Mouse (Mus musculus) heart, embryonic 12.5 days (tissue): ENCODE data around the gene Hist2h3b. TPM values are rescaled to one million over a fixed set of nuclear protein-coding genes. Genes with fewer than 3 reads are reported as not detected.

Experiments used
- microRNA-seq: library from miRNA; unstranded; fragments of <30 nt; microRNA quantifications from one replicate; pipeline ENCODE4, GENCODE M21; 2017
- polyA plus RNA-seq: library from polyadenylated mRNA; unstranded; fragments of >200 nt; fragmentation: Nextera tagmentation; extraction: Ambion mirVana; gene quantifications from 2 replicates; pipeline ENCODE4 v1.2.1, GENCODE M21; 2016

The Hist2h3b gene
- polyA plus RNA-seq, 1 experiment from 2014 or later: 26.5 TPM

Small RNA genes lying within 50 kb of the gene (microRNA-seq; reads per million reads assigned to microRNA genes)
- gene Gm44492: not detected
- gene Gm47311: not detected
- gene Gm47313: not detected

Other genes with a start within 250 kb of the Hist2h3b start
- 30.0 and 32.8 TPM in 2 replicates for gene Vps45, start 210.2 kb upstream of the Hist2h3b start, polyA plus RNA-seq
- 20.7 and 22.2 TPM in 2 replicates for gene Otud7b, start 164.1 kb upstream of the Hist2h3b start, polyA plus RNA-seq
- gene Mtmr11, start 106.7 kb upstream of the Hist2h3b start, polyA plus RNA-seq: 9.0 and 10.7 TPM in 2 replicates
- gene Sf3b4, start 96.3 kb upstream of the Hist2h3b start, polyA plus RNA-seq: 107 and 108 TPM in 2 replicates
- gene Sv2a, start 87.5 kb upstream of the Hist2h3b start, polyA plus RNA-seq: 20.3 and 21.7 TPM in 2 replicates
- 44.4 and 45.6 TPM in 2 replicates for gene Bola1, start 48.9 kb upstream of the Hist2h3b start, polyA plus RNA-seq
- gene Hist2h2ab, start 48.8 kb upstream of the Hist2h3b start, polyA plus RNA-seq: not detected in 2 replicates
- gene Hist2h2ac, start 47.8 kb upstream of the Hist2h3b start, polyA plus RNA-seq: 4.4 and 5.9 TPM in 2 replicates
- gene Hist2h2be, start 47.5 kb upstream of the Hist2h3b start, polyA plus RNA-seq: 5.0 and 5.7 TPM in 2 replicates
- gene Hist2h3c2, start 29.5 kb upstream of the Hist2h3b start, polyA plus RNA-seq: 2.5 and 3.7 TPM in 2 replicates
- 38.3 and 41.2 TPM in 2 replicates for gene Hist2h2aa2, start 28.4 kb upstream of the Hist2h3b start, polyA plus RNA-seq
- 6.2 and 12.7 TPM in 2 replicates for gene Hist2h2aa1, start 23.2 kb upstream of the Hist2h3b start, polyA plus RNA-seq
- 0.64 and 1.4 TPM in 2 replicates for gene Hist2h3c1, start 22.0 kb upstream of the Hist2h3b start, polyA plus RNA-seq
- 3.2 and 3.7 TPM in 2 replicates for gene Hist2h4, start 5.3 kb upstream of the Hist2h3b start, polyA plus RNA-seq
- gene Hist2h2bb, start 1.1 kb downstream of the Hist2h3b start, polyA plus RNA-seq: 4.0 and 6.5 TPM in 2 replicates
- 0.71 and 0.82 TPM in 2 replicates for gene Fcgr1, start 25.3 kb downstream of the Hist2h3b start, polyA plus RNA-seq
- gene BC107364, start 183.7 kb downstream of the Hist2h3b start, polyA plus RNA-seq: 0.72 and 0.87 TPM in 2 replicates